Mouse (Mus musculus): ENCODE results near the gene Ets1. TPM values are rescaled to one million over a fixed set of nuclear protein-coding genes. Genes with fewer than 3 reads are reported as not detected.

Ets1 gene
- polyA plus RNA-seq, 1 experiment from 2014 or later, result 18.1 TPM

GRCm38 (mm10) chr9:32719941-32720263 is 83.9 kb downstream of the Ets1 start:
- WGBS (ENCODE audit: insufficient replicate concordance), result 29% methylated on average over 3 of the region's 3 CpGs
- 0 out of 2 replicates have a peak overlapping the region, but pooled peaks have one; percentile 34 for H3K27ac ChIP-seq (ENCODE audit: low read depth)
- no peaks in the 10 kb centered on the region for H3K27me3 ChIP-seq (ENCODE audit: insufficient read depth, low read length)
- H3K4me1 ChIP-seq (ENCODE audit: insufficient read depth), result peaks cover 50% of the 10 kb centered on the region
- no peaks in the 10 kb centered on the region for H3K9me3 ChIP-seq (ENCODE audit: low read length)
- 0 out of 2 replicates have a peak overlapping the region, but pooled peaks have one; percentile 18 for H3K4me2 ChIP-seq (ENCODE audit: low read depth, low read length)
- DNase-seq (no peak), ATAC-seq (no peak)
- H3K36me3 ChIP-seq (replicated peaks; ENCODE audit: insufficient read depth, low read length), result peaks cover 2% of the 10 kb centered on the region
- no peak for TF ChIP-seq CTCF (IDR thresholded peaks at IDR 0.05; ENCODE audit: low read depth)
- TF ChIP-seq EP300 (IDR thresholded peaks at IDR 0.05; ENCODE audit: low read depth), result no peak
- no peak overlapping the region for H3K9ac ChIP-seq (replicated peaks)
- no peak overlapping the region for H3K4me3 ChIP-seq (ENCODE audit: low read depth, low read length)

DNA sequence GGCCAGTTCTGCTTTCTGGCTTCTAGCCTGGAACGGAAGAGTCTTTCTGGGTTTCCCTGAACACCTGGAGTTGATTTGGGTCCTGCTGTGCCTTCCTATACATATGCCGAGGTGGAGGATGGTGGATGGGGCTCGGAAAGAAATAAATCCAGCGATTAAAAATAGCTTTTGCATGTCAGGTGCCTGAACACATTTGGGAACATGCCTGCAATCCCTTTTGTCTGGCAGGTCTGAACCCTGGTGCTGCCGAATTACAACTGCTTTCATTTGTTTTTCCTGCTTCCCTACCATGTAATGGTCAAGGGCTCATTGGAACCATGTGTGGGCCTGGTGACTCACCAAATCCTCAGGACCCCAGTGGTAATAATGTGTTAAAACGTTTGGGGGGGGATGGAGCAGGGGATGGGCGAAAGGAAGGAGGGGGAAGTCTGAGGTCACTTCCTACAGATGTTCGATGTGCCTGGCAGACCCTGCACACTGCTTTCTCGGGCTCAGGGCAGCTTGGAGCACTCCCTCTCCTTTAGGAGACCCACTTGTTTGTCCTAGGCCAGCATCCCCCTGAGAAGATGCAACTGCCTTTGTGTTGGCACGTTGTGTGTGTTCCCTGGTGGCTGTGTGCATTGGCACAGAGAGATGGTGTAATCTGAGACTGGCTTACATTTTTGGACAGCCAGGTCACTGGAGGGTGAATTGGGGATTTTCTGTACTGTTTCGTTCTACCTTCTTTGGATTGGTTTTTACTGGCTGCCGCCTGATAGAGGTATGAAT is 84.4 kb downstream of the Ets1 start:
- no peak overlapping the region for H3K9ac ChIP-seq (replicated peaks)
- no peaks in the 10 kb centered on the region for H3K9me3 ChIP-seq (ENCODE audit: low read length)
- H3K4me1 ChIP-seq (ENCODE audit: insufficient read depth), result peaks cover 49% of the 10 kb centered on the region
- H3K4me2 ChIP-seq (ENCODE audit: low read depth, low read length), result peak overlapping the region; percentile 18; the same call in 1 of the 2 replicates
- H3K4me3 ChIP-seq (ENCODE audit: low read depth, low read length), result no peak overlapping the region
- 0 out of 2 replicates have a peak overlapping the region, but pooled peaks have one; percentile 34 for H3K27ac ChIP-seq (ENCODE audit: low read depth)
- TF ChIP-seq CTCF (IDR thresholded peaks at IDR 0.05; ENCODE audit: low read depth) (no peak), EP300 (IDR thresholded peaks at IDR 0.05; ENCODE audit: low read depth) (no peak)
- 44% methylated on average over 12 of the region's 12 CpGs for WGBS (ENCODE audit: insufficient replicate concordance)
- no peak for DNase-seq
- H3K27me3 ChIP-seq (ENCODE audit: insufficient read depth, low read length), result no peaks in the 10 kb centered on the region
- peaks cover 2% of the 10 kb centered on the region for H3K36me3 ChIP-seq (replicated peaks; ENCODE audit: insufficient read depth, low read length)
- ATAC-seq, result no peak

GRCm38 (mm10) chr9:32721081-32721480 is 85.1 kb downstream of the Ets1 start:
- H3K9me3 ChIP-seq (ENCODE audit: low read length), result no peaks in the 10 kb centered on the region
- no peaks in the 10 kb centered on the region for H3K27me3 ChIP-seq (ENCODE audit: insufficient read depth, low read length)
- TF ChIP-seq CTCF (IDR thresholded peaks at IDR 0.05; ENCODE audit: low read depth) (no peak), EP300 (IDR thresholded peaks at IDR 0.05; ENCODE audit: low read depth) (no peak)
- peaks cover 2% of the 10 kb centered on the region; the same call in 1 of the 2 replicates for H3K36me3 ChIP-seq (replicated peaks; ENCODE audit: insufficient read depth, low read length)
- DNase-seq, result no peak
- no peak for ATAC-seq
- H3K9ac ChIP-seq (replicated peaks), result no peak overlapping the region
- WGBS (ENCODE audit: insufficient replicate concordance), result 63% methylated on average over 2 of the region's 2 CpGs
- no peak overlapping the region for H3K4me2 ChIP-seq (ENCODE audit: low read depth, low read length)
- peaks cover 45% of the 10 kb centered on the region for H3K4me1 ChIP-seq (ENCODE audit: insufficient read depth)
- no peak overlapping the region for H3K4me3 ChIP-seq (ENCODE audit: low read depth, low read length)
- H3K27ac ChIP-seq (ENCODE audit: low read depth), result no peak overlapping the region

DNA sequence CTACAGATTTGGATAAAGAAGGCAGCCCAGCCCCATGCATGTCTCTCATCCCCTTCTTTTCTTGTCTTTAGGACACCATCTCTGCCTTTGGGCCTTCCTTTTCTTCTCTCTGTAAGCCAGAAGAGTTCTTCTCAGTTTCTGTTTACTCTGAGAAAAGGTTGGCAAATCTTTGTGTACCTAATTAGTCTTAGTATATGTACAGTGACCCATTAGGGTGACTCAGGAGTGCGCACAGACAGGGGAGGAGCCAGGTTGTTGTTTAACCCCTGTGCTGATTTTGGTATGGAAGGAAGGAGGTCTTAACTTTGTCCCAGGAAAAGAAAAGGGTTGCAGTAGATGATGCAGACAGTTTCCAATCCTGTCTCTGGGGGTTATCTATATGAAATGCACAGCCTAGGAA is 86.2 kb downstream of the Ets1 start:
- ATAC-seq, result no peak
- TF ChIP-seq CTCF (IDR thresholded peaks at IDR 0.05; ENCODE audit: low read depth), result no peak
- TF ChIP-seq EP300 (IDR thresholded peaks at IDR 0.05; ENCODE audit: low read depth), result no peak
- WGBS (ENCODE audit: insufficient replicate concordance), result 60% methylated on average over 1 of the region's 1 CpGs

DNA sequence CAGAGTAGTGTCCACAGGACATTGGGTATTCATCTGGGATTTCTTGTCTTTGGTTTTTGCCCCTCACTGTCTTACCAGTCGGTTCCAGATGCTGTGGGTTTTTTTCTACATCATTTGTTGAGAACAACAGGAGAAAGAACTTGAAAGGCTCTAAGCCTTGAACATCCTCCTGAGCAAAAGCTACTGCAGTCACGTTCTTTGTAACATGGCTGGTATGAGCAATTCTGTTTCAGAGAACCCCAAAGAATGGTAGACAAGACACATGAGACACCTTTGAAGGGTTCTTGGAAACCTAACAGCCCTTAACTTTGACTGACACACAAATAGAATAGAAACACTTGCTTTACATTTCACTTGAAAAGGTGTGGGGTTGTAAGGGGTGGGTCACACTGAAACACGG is 86.9 kb downstream of the Ets1 start:
- H3K27ac ChIP-seq (ENCODE audit: low read depth), result no peak overlapping the region
- no peak for DNase-seq
- no peak overlapping the region for H3K4me2 ChIP-seq (ENCODE audit: low read depth, low read length)
- TF ChIP-seq EP300 (IDR thresholded peaks at IDR 0.05; ENCODE audit: low read depth) (no peak), CTCF (IDR thresholded peaks at IDR 0.05; ENCODE audit: low read depth) (no peak)
- H3K27me3 ChIP-seq (ENCODE audit: insufficient read depth, low read length), result no peaks in the 10 kb centered on the region
- H3K4me1 ChIP-seq (ENCODE audit: insufficient read depth), result peaks cover 32% of the 10 kb centered on the region
- no peak for ATAC-seq
- 61% methylated on average over 3 of the region's 3 CpGs for WGBS (ENCODE audit: insufficient replicate concordance)
- H3K4me3 ChIP-seq (ENCODE audit: low read depth, low read length), result no peak overlapping the region
- no peak overlapping the region for H3K9ac ChIP-seq (replicated peaks)
- H3K9me3 ChIP-seq (ENCODE audit: low read length), result no peaks in the 10 kb centered on the region
- H3K36me3 ChIP-seq (replicated peaks; ENCODE audit: insufficient read depth, low read length), result peaks cover 2% of the 10 kb centered on the region; the same call in 1 of the 2 replicates

More for the DNA sequence above, 86.2 kb downstream of the Ets1 start:
- no peak overlapping the region for H3K9ac ChIP-seq (replicated peaks)
- peaks cover 39% of the 10 kb centered on the region for H3K4me1 ChIP-seq (ENCODE audit: insufficient read depth)
- H3K27ac ChIP-seq (ENCODE audit: low read depth), result no peak overlapping the region
- H3K27me3 ChIP-seq (ENCODE audit: insufficient read depth, low read length), result no peaks in the 10 kb centered on the region
- H3K36me3 ChIP-seq (replicated peaks; ENCODE audit: insufficient read depth, low read length), result peaks cover 2% of the 10 kb centered on the region; the same call in 1 of the 2 replicates
- H3K9me3 ChIP-seq (ENCODE audit: low read length), result no peaks in the 10 kb centered on the region
- no peak for DNase-seq
- no peak overlapping the region for H3K4me2 ChIP-seq (ENCODE audit: low read depth, low read length)
- no peak overlapping the region for H3K4me3 ChIP-seq (ENCODE audit: low read depth, low read length)

- H3K27ac ChIP-seq (ENCODE audit: low read depth), result no peak overlapping the region
- H3K4me1 ChIP-seq (ENCODE audit: insufficient read depth), result peaks cover 21% of the 10 kb centered on the region
- WGBS (ENCODE audit: insufficient replicate concordance), result 64% methylated on average over 7 of the region's 7 CpGs
- peaks cover 11% of the 10 kb centered on the region for H3K36me3 ChIP-seq (replicated peaks; ENCODE audit: insufficient read depth, low read length)
- no peak overlapping the region for H3K4me2 ChIP-seq (ENCODE audit: low read depth, low read length)
- ATAC-seq (no peak), DNase-seq (no peak)
- H3K27me3 ChIP-seq (ENCODE audit: insufficient read depth, low read length), result no peaks in the 10 kb centered on the region
- no peak overlapping the region for H3K4me3 ChIP-seq (ENCODE audit: low read depth, low read length)
- H3K9ac ChIP-seq (replicated peaks), result no peak overlapping the region
- TF ChIP-seq CTCF (IDR thresholded peaks at IDR 0.05; ENCODE audit: low read depth), result no peak
- TF ChIP-seq EP300 (IDR thresholded peaks at IDR 0.05; ENCODE audit: low read depth), result no peak
- H3K9me3 ChIP-seq (ENCODE audit: low read length), result no peaks in the 10 kb centered on the region
These were observed 88.3 kb downstream of the Ets1 start for GRCm38 (mm10) chr9:32724131-32724825.
